Mouse (Mus musculus): ENCODE measurements around the gene Chordc1.
"Not testable (repeated sequence)": the region's sequence is repeated elsewhere in the genome, so short reads cannot be mapped to it uniquely, and the experiment has no call there.

Gene Chordc1

DNA sequence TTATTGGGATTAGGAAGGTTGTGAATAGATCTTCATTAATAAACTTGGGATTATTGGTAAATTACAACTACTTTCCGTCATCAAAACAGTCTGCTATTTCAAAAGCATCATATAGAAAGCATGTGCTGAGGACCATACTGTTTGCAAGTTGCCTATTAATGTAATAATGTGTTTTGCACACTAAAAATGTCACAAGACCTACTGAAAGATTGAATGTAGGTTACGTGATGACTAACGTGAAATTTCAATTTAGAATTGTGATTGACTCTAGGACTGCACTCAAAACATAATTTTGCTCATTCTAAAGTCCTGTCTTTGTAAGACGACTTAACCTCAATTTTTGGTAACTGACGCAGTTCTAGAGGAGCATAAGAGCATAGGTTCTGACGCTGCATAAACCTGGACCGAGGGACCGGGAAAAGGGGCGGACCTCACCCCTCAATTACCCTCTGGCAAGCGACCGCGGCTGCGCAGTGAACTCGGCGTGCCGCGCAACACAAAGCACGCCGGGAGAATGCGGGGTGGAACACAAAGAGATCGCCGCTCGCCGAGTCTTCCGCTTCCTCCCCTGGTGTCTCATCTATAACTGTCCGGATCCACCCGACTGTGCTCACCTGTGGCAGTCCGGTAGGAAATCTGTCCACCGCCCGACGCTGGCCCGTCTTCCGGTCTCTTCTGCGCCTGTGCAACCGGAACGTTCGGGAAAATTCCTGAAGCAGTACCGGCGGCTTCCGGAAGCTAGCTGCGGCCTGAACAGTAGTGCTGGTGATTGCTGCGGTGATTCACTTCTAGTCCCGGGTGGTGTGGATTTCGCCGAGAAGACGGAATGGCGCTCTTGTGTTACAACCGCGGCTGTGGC, at the start of gene Chordc1:
Chordc1 (plus strand) TSS at position 555 of the 859 bp plus-strand sequence.
- DNase-seq (ENCODE audit: low spot score in 2 of 2), result peak; percentile 89 to 96

DNA sequence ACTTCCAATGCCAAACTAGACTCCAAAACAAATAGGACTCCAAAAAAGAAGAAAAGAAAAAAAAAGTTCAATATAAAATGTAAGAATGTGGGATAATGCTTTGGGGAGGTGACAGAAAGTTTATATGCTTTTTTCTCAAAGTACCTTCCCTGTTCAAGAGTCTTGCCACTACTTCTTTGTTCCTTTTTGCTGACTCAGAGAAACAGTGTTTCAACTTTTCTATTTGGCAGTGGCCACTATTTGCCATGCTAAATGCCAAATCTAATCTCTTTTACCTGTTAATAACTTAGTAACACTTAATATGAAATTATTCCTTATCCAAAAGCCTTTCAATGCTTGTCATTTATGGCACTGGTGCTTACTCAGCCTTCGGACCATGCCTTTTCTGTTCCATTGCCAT, 16.0 kb upstream of the Chordc1 start:
- no peak for DNase-seq (ENCODE audit: low spot score in 2 of 2)

DNA sequence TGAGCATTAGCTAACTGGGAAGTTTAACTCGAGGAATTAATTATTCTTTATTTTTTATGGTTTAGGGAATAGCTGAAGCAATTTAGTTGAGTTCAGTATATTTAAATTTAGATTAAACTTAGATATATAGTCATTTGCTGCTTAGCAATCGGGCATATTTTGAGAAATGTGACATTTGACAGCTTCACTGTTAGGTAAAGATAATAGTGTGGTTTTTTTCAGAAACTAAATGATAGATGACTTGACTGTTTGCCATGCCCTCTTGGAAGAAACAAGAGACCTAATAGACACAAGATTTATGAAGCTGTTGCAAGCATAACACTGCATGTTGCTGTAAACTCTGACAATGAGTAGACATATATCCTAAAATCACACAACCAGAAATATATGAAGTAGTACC, 15.1 kb upstream of the Chordc1 start:
- DNase-seq (ENCODE audit: low spot score in 2 of 2), result no peak

DNA sequence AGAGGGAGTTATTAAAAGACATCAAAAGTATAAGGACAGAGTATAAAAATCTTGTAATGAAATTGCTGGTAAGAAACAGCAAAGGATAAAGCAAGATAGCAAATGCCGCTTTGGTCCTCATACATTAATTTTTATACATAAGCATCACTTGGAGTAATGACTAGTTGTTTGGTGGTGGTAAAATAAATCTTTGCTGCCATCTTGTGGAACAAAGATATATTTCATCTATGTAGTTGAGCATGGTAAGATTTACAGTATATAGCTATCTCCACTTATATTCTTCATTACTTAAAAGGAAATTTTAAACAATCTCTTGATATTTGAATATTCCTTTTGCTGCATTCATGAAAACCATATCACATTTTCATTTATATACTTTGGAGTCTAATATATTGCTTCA, 14.4 kb upstream of the Chordc1 start:
- no peak for DNase-seq (ENCODE audit: low spot score in 2 of 2)

DNA sequence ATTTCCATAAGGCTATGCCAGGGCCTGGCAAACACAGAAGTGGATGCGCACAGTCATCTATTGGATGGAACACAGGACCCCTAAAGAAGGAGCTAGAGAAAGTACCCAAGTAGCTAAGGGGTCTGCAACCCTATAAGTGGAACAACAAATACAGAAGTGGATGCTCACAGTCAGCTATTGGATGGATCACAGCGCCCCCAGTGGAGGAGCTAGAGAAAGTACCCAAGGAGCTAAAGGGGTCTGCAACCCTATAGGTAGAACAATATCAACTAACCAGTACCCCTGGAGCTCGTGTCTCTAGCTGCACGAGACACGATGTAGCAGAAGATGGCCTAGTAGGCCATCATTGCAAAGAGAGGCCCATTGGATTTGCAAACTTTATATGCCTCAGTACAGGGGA, 13.2 kb upstream of the Chordc1 start:
- not testable (repeated sequence) for DNase-seq (ENCODE audit: low spot score in 2 of 2)

DNA sequence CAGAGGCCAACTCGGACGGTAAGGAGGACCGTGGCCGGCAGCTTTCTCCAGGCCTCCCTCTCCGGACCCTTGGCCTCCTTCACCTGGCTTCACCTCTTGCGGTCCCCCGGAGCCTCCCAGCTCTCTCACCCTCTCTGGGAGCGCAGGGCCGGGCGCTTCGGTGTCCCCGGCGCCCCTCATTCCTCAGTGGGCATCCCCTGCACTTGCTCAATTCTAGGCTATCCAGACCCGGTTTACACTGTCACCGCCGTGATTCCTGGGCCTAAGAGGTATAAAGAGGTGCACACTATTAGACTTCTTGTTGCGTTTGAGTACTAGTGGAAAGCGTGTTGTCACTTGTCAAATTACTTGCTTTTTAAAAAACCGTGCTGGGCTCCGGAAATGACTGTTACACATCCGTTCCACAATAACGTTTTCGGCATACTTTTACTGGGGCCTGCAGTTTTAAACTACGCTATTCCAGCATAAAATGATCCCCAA, 558 bp downstream of the Chordc1 start:
- no peak for DNase-seq (ENCODE audit: low spot score in 2 of 2)

DNA sequence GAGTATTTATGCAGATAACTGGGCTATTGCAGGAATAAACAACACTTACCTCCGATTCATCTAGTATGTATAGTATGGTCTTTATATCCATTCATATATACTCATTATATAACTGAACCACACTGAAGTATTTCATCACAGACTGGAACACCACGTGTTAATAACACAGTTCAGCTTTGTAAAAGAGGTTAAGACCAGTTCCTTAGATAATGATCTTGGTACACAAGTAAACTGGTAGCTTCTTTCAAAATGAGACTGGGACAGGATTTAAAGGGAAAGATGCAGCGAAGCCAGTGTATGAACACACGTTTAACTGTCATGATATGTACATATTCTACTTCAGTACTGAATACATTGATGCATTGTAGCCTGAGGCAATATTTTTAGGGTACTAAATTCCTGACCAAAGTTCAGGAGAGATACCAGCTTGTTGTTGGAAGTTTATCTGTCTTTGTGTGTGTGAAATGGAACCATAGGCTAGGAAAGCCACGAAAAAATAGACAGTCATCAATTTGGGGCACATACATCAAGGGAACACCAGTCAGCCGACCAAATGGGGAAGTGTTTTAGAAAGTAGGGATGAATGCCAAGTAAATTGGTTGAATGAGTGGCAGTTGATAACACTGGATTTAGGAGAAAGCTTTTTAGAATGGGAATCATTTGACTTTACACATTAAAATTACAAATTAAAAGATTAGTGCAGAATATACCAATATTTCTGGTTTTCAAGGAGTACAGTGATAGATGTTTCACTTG, 1.3 kb downstream of the Chordc1 start:
- DNase-seq (ENCODE audit: low spot score in 2 of 2), result no peak

DNA sequence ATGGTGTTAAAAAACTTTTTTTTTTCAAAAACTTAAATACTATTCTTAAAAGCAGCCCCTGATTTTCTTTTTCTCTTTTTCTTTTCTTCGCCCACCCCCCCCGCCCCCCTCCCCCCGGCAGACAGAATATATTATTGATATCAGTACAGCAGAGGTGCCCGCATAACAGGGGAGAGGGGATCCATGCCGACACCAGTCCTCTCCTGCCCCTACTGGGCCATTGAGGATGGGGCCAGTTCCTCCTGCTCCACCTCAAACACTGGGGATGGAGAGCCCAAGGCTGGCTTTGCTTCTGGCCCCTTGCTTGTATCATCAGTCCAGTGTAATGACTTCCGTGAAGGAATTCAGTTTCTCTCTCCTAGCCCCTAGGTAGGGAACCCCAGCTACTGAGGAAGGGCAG, 6.4 kb downstream of the Chordc1 start:
- no peak for DNase-seq (ENCODE audit: low spot score in 2 of 2)

DNA sequence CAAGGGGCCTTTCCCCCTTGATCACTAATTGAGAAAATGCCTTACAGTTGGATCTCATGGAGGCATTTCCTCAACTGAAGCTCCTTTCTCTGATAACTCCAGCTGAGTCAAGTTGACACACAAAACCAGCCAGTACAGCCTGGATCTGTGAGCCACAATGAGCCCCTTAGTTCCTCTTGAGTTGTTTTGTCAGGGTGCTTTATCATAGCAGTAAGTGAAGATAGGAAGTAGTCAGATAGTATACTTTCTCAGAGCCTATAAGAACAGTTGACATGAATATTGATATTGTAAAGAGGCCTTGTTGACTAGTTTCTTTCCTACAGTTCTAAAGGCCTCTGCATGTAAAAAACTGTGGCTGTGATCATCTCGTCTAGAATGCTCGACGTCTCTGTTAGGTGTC, 28.1 kb downstream of the Chordc1 start:
- DNase-seq (ENCODE audit: low spot score in 2 of 2), result no peak
